Mouse (Mus musculus) ES-E14 (cell line): ENCODE results near the gene Papss2.

Experiments used
- CHD2 ChIP-seq: IDR thresholded peaks from 2 replicates; pipeline ENCODE4 v1.6.1; 2014; ENCODE audit warnings: mild to moderate bottlenecking, low read depth, low read length, inconsistent platforms
- HCFC1 ChIP-seq: IDR thresholded peaks from 2 replicates; pipeline ENCODE4 v1.6.1; 2012; ENCODE audit warnings: low read length, inconsistent platforms, borderline replicate concordance; ENCODE audit not compliant: insufficient read depth
- MAFK ChIP-seq: IDR thresholded peaks from 2 replicates; pipeline ENCODE4 v1.6.1; 2014; ENCODE audit warnings: mild to moderate bottlenecking, low read depth, low read length, inconsistent platforms; ENCODE audit not compliant: insufficient read depth
- ZC3H11A ChIP-seq: IDR thresholded peaks from 2 replicates; pipeline ENCODE4 v1.6.1; 2012; ENCODE audit warnings: low read depth, mild to moderate bottlenecking, inconsistent platforms, low read length, borderline replicate concordance
- ZNF384 ChIP-seq: IDR thresholded peaks from 2 replicates; pipeline ENCODE4 v1.6.1; 2012; ENCODE audit warnings: low read depth, low read length, inconsistent platforms

GRCm38 (mm10) chr19:32715681-32716080 is 120.1 kb downstream of the Papss2 start:
- TF ChIP-seq CHD2 (no peak), ZNF384 (no peak), ZC3H11A (no peak), HCFC1 (no peak), MAFK (no peak)
